Mouse (Mus musculus): ENCODE data around the gene Mrpl18.
"Not testable (repeated sequence)": the region's sequence is repeated elsewhere in the genome, so short reads cannot be mapped to it uniquely, and the experiment has no call there.

Mrpl18 gene

GRCm38 (mm10) chr17:12909361-12910280 is 6.5 kb downstream of the Mrpl18 start, which contains the start of gene Pnldc1:
TSS of gene Pnldc1 (minus strand) at chr17:12910230.
- no peak for DNase-seq (ENCODE audit: low spot score in 2 of 2)

DNA sequence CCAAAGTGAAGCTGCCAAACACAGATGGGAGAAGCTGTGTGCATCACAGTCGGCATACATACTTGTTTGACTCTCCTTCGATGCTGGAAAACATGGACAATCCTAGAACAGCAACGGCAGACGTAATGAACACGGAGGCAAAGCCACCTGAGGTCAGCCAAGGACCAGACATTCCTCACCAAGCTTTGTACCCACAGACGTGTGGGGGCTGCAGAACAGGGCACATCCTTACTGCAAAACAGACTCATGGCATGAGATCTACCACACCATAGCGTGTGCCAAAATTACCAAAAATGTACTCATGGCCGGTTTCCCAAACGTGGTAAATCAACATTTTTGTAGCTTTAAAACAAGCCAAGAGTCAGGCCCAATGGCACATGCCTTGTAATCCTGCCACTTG is 9.7 kb downstream of the Mrpl18 start:
- DNase-seq (ENCODE audit: low spot score in 2 of 2): peak in 1 of 2 experiments; percentile 26

DNA sequence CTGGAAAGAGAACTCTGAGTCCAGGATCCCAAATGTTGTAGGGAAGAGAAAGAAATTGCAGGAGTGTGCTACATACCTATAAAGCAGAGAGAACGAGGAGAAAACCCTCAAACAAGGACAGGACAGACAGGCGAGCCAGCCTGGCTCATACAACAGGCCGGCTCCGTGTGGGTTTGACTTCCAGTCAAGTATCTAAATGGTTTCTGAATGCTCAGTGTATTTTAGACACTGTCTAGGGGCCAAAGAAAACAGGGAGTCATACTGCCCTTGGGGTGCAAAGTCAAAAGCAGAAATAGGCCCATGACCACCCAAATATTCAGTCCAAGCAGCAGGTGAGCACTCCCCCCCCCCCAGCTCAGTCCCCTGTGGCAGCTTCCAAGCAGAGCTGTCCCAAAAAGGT is 10.3 kb downstream of the Mrpl18 start:
- DNase-seq (ENCODE audit: low spot score in 2 of 2): no peak

- no peak for DNase-seq (ENCODE audit: low spot score in 2 of 2)
Measured at GRCm38 (mm10) chr17:12904349-12904748, 11.8 kb downstream of the Mrpl18 start.

GRCm38 (mm10) chr17:12903372-12904333 is 12.5 kb downstream of the Mrpl18 start:
- DNase-seq (ENCODE audit: low spot score in 2 of 2): no peak

- no peak for DNase-seq (ENCODE audit: low spot score in 2 of 2)
Measured at GRCm38 (mm10) chr17:12902291-12902690, 13.9 kb downstream of the Mrpl18 start.

GRCm38 (mm10) chr17:12898607-12899006 is 17.5 kb downstream of the Mrpl18 start:
- DNase-seq (ENCODE audit: low spot score in 2 of 2): not testable (repeated sequence)

DNA sequence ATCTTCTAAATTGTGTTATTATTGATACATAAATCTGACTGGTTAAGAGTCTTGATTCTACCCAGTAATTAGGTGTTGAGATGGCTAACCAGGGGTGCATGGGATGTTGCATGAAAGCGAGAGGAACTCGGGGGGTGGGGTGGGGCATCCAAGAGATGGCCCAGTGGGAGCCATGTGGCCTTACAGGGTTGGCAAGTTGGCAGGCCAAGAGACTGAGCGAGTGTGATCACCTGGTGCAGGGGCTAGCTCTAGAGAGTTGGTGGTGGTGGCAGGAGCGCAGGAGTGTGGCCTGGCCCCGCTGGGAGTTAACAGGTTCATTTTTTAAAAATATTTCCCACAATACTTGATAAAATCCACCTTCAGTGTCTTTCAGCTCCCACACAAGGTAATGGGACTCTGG is 18.5 kb downstream of the Mrpl18 start:
- DNase-seq (ENCODE audit: low spot score in 2 of 2): no peak

- no peak for DNase-seq (ENCODE audit: low spot score in 2 of 2)
Measured at GRCm38 (mm10) chr17:12892033-12892432, 24.1 kb downstream of the Mrpl18 start.

GRCm38 (mm10) chr17:12891054-12891453 is 25.1 kb downstream of the Mrpl18 start:
- DNase-seq (ENCODE audit: low spot score in 2 of 2): no peak

GRCm38 (mm10) chr17:12887021-12887775 is 28.9 kb downstream of the Mrpl18 start:
- no peak for DNase-seq (ENCODE audit: low spot score in 2 of 2)

DNA sequence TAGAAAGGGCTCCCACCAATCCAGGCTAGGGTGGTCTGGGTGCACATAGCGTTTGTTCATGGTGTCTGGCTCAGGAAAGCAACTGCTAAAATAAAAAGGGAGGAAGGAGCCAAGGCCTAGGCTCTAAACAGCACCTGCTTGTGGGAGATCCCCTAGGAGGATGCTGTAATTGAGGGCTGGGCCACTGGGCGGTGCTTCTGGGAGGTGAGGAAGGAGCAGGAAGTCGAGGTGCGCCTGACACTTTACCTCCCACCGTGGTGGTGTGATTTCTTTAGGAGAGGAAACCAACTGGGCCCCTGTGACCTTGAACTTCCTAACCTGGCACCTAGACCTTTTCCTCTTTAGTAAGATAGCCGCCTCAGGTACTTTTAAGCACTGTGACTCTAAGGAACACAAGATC is 29.5 kb downstream of the Mrpl18 start:
- no peak for DNase-seq (ENCODE audit: low spot score in 2 of 2)

GRCm38 (mm10) chr17:12881216-12881615 is 34.9 kb downstream of the Mrpl18 start:
- no peak for DNase-seq (ENCODE audit: low spot score in 2 of 2)

DNA sequence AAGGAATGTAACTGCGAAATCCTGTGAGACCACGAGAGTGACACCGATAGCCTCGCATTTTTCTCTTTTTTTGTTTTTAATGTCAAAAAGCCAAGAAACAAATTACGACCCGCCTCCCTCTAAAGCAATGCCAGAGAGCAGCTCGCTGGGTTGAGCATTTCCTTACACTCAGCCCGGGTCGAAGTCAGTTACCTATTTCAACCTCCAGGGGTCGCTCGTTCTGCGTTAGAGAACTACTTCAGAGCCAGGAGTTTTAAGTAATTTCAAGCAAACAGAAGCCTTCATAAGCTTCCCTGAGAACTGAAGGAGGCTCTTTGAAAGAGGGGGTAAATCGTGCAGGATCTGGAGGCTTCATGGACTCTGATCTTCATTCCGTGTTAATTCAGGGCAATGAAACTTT is 36.0 kb downstream of the Mrpl18 start:
- DNase-seq (ENCODE audit: low spot score in 2 of 2): peak; percentile 80 to 92

DNA sequence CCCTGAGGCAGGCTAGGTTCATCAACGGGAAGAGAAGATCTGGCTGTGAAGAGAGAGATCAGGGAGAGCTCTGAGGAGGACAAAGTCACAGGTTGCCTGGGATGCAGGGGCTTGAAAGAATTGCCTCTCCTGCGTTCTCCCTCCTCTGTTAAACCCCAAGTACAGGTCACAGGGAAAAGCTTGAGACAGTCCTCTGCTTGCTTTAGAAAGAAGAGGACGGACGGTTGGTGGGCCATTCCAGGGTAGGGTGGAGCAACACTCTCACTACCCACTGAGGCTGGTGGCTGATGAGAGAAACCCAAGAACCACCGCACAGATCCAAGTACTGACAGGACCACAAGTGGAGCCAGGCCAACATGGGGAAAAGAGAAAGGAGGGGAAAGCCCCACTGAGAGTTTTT is 40.4 kb downstream of the Mrpl18 start, which contains the start of gene Mrgprh:
Mrgprh (plus strand) TSS at position 301 of the 400 bp plus-strand sequence.
- DNase-seq (ENCODE audit: low spot score in 2 of 2): no peak

DNA sequence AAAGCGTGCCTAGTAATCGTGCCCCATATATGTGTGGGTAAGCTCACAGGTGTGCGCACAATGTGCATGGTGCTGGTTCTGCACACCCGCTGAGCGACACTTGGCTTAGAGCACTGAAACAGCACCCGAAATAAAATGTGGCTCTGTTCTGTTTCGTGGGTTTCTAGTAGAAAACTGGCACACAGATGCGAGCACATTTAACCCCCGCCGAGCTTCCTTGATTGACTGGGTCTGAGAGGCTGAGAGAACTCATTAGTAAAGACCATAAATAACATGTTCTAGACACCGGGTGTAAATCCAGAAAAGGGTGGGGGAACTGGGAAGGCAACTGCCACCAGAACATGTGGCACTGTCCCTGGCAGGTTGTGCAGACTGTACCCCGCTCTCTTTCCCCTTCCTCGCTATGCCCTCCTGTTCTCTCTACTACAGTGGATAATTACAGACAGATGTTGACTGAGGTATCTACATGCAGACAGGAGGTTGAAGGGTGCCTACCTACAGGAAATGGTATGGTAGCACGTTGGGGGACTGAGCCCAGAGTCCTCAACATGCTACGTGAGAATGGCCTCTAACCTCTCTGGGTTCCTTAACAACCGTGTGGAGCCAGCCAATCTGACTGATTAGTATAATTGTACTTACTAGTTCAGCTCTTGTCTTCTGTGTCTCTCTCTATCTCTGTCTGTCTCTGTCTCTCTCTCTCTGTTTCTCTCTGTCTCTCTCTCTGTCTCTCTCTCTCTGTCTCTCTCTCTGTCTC is 43.7 kb downstream of the Mrpl18 start:
- peak in 1 of 2 experiments; percentile 58 for DNase-seq (ENCODE audit: low spot score in 2 of 2)

GRCm38 (mm10) chr17:12868640-12869039 is 47.5 kb downstream of the Mrpl18 start:
- DNase-seq (ENCODE audit: low spot score in 2 of 2): no peak

- DNase-seq (ENCODE audit: low spot score in 2 of 2): no peak
Measured at GRCm38 (mm10) chr17:12868043-12868442, 48.1 kb downstream of the Mrpl18 start, which contains the start of gene Mas1. TSS of gene Mas1 (minus strand) at chr17:12868143.

GRCm38 (mm10) chr17:12866853-12867252 is 49.3 kb downstream of the Mrpl18 start:
- peak; percentile 64 to 83 for DNase-seq (ENCODE audit: low spot score in 2 of 2)

DNA sequence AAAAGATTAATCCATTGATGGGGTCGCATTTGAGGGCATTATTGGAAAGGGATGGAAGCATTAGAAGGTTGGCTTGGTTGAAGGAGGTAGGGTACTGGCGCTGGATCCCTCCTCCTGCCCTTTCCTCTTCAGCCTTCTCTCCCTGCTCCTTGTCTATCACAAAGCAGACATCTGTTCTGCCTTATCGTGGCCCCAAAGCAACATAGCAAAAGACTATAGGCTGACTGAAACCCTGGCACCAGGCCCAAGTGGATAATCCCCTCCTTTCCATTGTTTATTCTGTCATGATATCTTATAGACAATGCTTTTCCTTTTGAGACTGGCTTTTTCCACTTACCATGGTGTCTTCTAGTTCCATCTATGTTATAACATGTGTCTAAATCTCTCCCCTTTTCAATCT is 50.7 kb downstream of the Mrpl18 start:
- DNase-seq (ENCODE audit: low spot score in 2 of 2): no peak

DNA sequence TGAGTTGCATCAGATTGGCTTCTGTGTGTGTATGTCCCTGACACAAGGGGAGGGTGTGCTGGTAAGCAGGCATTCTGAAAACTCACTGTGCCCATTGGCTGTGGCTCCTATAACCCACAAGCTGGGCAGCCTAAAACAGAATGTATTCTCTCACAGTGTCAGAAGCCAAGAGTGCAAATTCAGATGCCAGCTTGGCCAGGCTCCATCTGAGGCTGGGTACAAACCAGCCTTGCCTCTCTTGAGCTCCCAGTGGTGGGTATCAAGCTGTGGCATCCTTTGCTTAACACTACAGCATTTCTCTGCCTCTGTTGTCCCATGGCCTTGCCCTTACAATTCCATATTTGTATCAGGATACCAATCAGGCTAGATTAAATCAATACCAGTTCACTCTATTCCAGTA is 52.0 kb downstream of the Mrpl18 start:
- no peak for DNase-seq (ENCODE audit: low spot score in 2 of 2)

Measured in frontal cortex, postnatal 36 days (tissue).